Mouse (Mus musculus) cortical plate, adult 2 months (tissue): ENCODE measurements at regions not wholly inside any gene's neighbourhood (a gene's known extent, or its start where the extent isn't known, plus 50 kb on each side); places are given as distances from the start of the nearest gene placed in this dataset.

Experiments used
- CTCF ChIP-seq: fragments of 200-500 bp; IDR thresholded peaks from 2 replicates; pipeline ENCODE4 v1.5.1; 2011; ENCODE audit warnings: mild to moderate bottlenecking, control low read depth, low read length; ENCODE audit not compliant: insufficient read depth; ENCODE audit errors: extremely low read depth
- POLR2A ChIP-seq: fragments of 200-500 bp; IDR thresholded peaks from 2 replicates; pipeline ENCODE4 v1.6.1; 2011; ENCODE audit warnings: mild to moderate bottlenecking, low read length, control low read depth; ENCODE audit not compliant: insufficient read depth; ENCODE audit errors: extremely low read depth

- no peak for TF ChIP-seq CTCF
- no peak for TF ChIP-seq POLR2A
Measured at GRCm38 (mm10) chr4:95451831-95452230, 105.5 kb upstream of the Fggy start.
